Mouse (Mus musculus) cerebellum, adult 2 months (tissue): ENCODE measurements around the gene Cby3. TPM values are rescaled to one million over a fixed set of nuclear protein-coding genes. Genes with fewer than 3 reads are reported as not detected.
A peak's percentile ranks its signal among the peaks of the same experiment; 100 is the strongest.

ENCODE experiments used
- DNase-seq, 2 experiments: peaks; one replicate each; pipeline ENCODE4 v3.0.0; 2021
- H3K27ac ChIP-seq: fragments of 200-500 bp; 2 replicates; pipeline ENCODE4 v1.5.1; 2012; ENCODE audit warnings: low read length, control low read depth, inconsistent platforms; ENCODE audit not compliant: insufficient read depth
- H3K27me3 ChIP-seq: fragments of 200-500 bp; 2 replicates; pipeline ENCODE4 v1.6.1; 2012; ENCODE audit warnings: inconsistent platforms, mild to moderate bottlenecking, low read length, moderate library complexity; ENCODE audit not compliant: control insufficient read depth, insufficient read depth
- H3K4me1 ChIP-seq: fragments of 200-500 bp; 2 replicates; pipeline ENCODE4 v1.6.1; 2011; ENCODE audit warnings: low read length; ENCODE audit not compliant: control insufficient read depth, insufficient read depth
- H3K4me3 ChIP-seq: fragments of 200-500 bp; replicated peaks from 2 replicates; pipeline ENCODE3; 2011; ENCODE audit warnings: mild to moderate bottlenecking, low read depth, low read length, control low read depth; ENCODE audit not compliant: insufficient read depth
- CTCF ChIP-seq: fragments of 200-500 bp; IDR thresholded peaks from 2 replicates; pipeline ENCODE4 v1.5.1; 2011; ENCODE audit warnings: low read depth, mild to moderate bottlenecking, control low read depth, low read length, moderate library complexity, borderline replicate concordance; ENCODE audit not compliant: insufficient read depth
- POLR2A ChIP-seq: fragments of 200-500 bp; IDR thresholded peaks from 2 replicates; pipeline ENCODE4 v1.6.1; 2011; ENCODE audit warnings: low read length, control low read depth, borderline replicate concordance; ENCODE audit not compliant: insufficient read depth
- WGBS: fragments of 180-500 bp; shearing (Covaris S2); methylation state at CpG from one replicate; pipeline ENCODE4 v1.1.7; 2018; 5-methylcytosine and 5-hydroxymethylcytosine counted together
- polyA plus RNA-seq: library from polyadenylated mRNA; depleted of rRNA; stranded (reverse); fragments of >200 nt; gene quantifications from 2 replicates; pipeline ENCODE4 v1.2.3, GENCODE M21; 2012

The Cby3 gene
- polyA plus RNA-seq, 1 experiment = 0.34 TPM

GRCm38 (mm10) chr11:50367531-50367930, 13.3 kb downstream of the Cby3 start:
- H3K4me1 ChIP-seq = no peaks in the 10 kb centered on the region
- 94% methylated on average over 9 of the region's 9 CpGs for WGBS

DNA sequence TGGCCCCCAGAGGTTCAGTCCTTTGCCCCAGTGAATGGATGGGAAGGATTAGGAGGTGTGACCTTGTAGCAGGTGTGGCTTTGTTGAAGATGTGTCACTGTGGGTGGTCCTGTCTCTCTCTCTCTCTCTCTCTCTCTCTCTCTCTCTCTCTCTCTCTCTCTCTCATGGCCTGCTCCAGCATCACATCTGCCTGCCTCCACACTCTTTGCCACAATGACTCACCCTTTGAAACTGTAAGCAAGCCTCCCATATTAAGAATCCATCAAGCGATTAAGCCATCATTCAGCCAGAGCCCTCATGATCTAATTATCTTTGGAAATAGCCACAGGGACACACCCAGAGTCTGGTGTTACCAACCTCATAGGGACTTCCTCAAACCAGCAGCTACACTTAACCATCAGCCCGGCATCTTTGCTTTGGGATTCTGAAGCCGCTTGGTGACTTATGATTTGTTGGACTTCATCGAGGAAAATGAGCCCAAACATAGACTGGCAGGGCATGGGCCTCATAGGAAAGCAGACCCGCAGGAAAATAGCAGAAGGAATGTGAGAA, 15.2 kb downstream of the Cby3 start:
- Histone ChIP-seq H3K4me3 (no peak overlapping the region), H3K27me3 (no peaks in the 10 kb centered on the region), H3K27ac (no peak overlapping the region), H3K4me1 (no peaks in the 10 kb centered on the region)
- TF ChIP-seq POLR2A (no peak), CTCF (no peak)
- no peak for DNase-seq
- 91% methylated on average over 5 of the region's 5 CpGs for WGBS

More at GRCm38 (mm10) chr11:50367531-50367930, 13.3 kb downstream of the Cby3 start:
- Histone ChIP-seq H3K27me3 (no peaks in the 10 kb centered on the region), H3K27ac (no peak overlapping the region), H3K4me3 (no peak overlapping the region)
- TF ChIP-seq CTCF = no peak
- TF ChIP-seq POLR2A = no peak
- DNase-seq = no peak

DNA sequence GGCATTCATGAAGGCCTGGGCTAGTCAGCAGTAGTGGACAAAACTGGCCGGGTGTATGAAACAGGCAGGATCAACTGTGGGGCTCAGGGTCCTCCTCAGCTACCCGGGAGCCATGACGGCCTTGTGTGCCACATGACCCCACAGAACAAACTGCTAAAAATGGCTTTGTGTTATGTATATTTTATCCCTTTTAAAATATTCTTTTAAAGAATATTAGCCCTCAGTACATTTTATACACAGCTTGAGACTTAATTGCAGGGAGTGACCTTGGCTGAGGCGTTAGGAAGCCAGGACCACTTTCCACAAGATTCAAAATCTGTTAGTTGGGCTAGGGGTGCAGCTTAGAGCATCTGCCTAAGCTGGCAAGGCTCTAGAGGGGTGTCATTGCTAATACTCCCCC, 16.7 kb downstream of the Cby3 start:
- 29% methylated on average over 4 of the region's 4 CpGs for WGBS
- TF ChIP-seq POLR2A = no peak
- no peak for TF ChIP-seq CTCF
- peaks cover 2% of the 10 kb centered on the region; the same call in 1 of the 2 replicates for H3K4me1 ChIP-seq
- no peak for DNase-seq
- no peaks in the 10 kb centered on the region for H3K27me3 ChIP-seq
- H3K4me3 ChIP-seq = peak overlapping the region; percentile 27
- H3K27ac ChIP-seq = no peak overlapping the region

GRCm38 (mm10) chr11:50371399-50371841, 17.2 kb downstream of the Cby3 start:
- no peaks in the 10 kb centered on the region for H3K27me3 ChIP-seq
- H3K4me3 ChIP-seq = peak overlapping the region; percentile 92
- peak; percentile 75 to 79 for DNase-seq
- peak overlapping the region; percentile 96 for H3K27ac ChIP-seq
- peaks cover 6% of the 10 kb centered on the region; the same call in 1 of the 2 replicates for H3K4me1 ChIP-seq
- TF ChIP-seq CTCF = peak; percentile 54; the same call in 1 of the 2 replicates
- TF ChIP-seq POLR2A = peak; percentile 67
- under 1% methylated on average over 18 of the region's 18 CpGs for WGBS

- Histone ChIP-seq H3K27ac (peak overlapping the region; percentile 96; the same call in 1 of the 2 replicates), H3K4me1 (peaks cover 6% of the 10 kb centered on the region; the same call in 1 of the 2 replicates), H3K27me3 (no peaks in the 10 kb centered on the region), H3K4me3 (no peak overlapping the region)
- WGBS = 98% methylated on average over 1 of the region's 1 CpGs
- no peak for TF ChIP-seq POLR2A
- no peak for TF ChIP-seq CTCF
- DNase-seq = no peak
Measured at GRCm38 (mm10) chr11:50371911-50372310, 17.6 kb downstream of the Cby3 start.

GRCm38 (mm10) chr11:50373086-50373485, 18.8 kb downstream of the Cby3 start:
- no peak for DNase-seq
- H3K4me3 ChIP-seq = no peak overlapping the region
- peaks cover 6% of the 10 kb centered on the region; the same call in 1 of the 2 replicates for H3K4me1 ChIP-seq
- H3K27me3 ChIP-seq = no peaks in the 10 kb centered on the region
- TF ChIP-seq CTCF (no peak), POLR2A (no peak)
- H3K27ac ChIP-seq = no peak overlapping the region

- peaks cover 6% of the 10 kb centered on the region; the same call in 1 of the 2 replicates for H3K4me1 ChIP-seq
- TF ChIP-seq POLR2A (no peak), CTCF (no peak)
- no peak overlapping the region for H3K4me3 ChIP-seq
- no peak for DNase-seq
- no peaks in the 10 kb centered on the region for H3K27me3 ChIP-seq
- H3K27ac ChIP-seq = no peak overlapping the region
- WGBS = 88% methylated on average over 1 of the region's 1 CpGs
Measured at GRCm38 (mm10) chr11:50373621-50374020, 19.4 kb downstream of the Cby3 start.

- 95% methylated on average over 13 of the region's 13 CpGs for WGBS
- H3K27ac ChIP-seq = no peak overlapping the region
- DNase-seq = peak in 1 of 2 experiments; percentile 9
- no peaks in the 10 kb centered on the region for H3K27me3 ChIP-seq
- no peak for TF ChIP-seq CTCF
- no peak for TF ChIP-seq POLR2A
- H3K4me1 ChIP-seq = peaks cover 6% of the 10 kb centered on the region; the same call in 1 of the 2 replicates
- no peak overlapping the region for H3K4me3 ChIP-seq
Measured at GRCm38 (mm10) chr11:50374286-50375015, 20.2 kb downstream of the Cby3 start.
